Mouse (Mus musculus) heart, postnatal 4 days (tissue): ENCODE measurements around the gene Vmn1r209. TPM values are rescaled to one million over a fixed set of nuclear protein-coding genes. Genes with fewer than 3 reads are reported as not detected.
"Not testable (repeated sequence)": the region's sequence is repeated elsewhere in the genome, so short reads cannot be mapped to it uniquely, and the experiment has no call there.

Experiments
- DNase-seq: peaks from one replicate; pipeline ENCODE4 v3.0.0; 2021
- total RNA-seq, 2 experiments: library from RNA; stranded (reverse); gene quantifications; 2 replicates each; pipeline ENCODE4 v1.2.3; 2021

Gene Vmn1r209
- total RNA-seq = under 1 TPM in 1 of 2 experiments, not detected in 1; 0.05 TPM

DNA sequence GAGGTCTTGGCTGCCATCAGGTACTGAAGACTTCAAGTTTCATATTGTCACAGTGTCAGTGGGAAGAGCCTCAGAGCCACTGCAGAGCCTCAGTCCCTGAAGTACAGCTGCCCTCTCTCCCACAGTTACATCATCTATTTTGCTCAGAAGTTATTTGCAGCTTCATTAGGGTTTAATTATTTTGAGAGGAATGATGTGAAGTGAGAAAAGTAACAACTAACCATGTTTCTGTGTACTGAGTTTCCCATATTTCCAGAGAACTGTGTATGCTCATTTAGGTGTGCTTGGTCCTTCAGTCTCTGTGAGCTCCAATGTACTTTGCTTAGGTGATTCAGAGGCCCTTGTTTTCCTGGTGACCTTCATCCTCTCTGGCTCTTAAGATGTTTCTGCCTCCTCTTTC, at the start of gene Vmn1r209:
Gene Vmn1r209 (minus strand): TSS at position 101 of the 400 bp plus-strand sequence.
- not testable (repeated sequence) for DNase-seq

DNA sequence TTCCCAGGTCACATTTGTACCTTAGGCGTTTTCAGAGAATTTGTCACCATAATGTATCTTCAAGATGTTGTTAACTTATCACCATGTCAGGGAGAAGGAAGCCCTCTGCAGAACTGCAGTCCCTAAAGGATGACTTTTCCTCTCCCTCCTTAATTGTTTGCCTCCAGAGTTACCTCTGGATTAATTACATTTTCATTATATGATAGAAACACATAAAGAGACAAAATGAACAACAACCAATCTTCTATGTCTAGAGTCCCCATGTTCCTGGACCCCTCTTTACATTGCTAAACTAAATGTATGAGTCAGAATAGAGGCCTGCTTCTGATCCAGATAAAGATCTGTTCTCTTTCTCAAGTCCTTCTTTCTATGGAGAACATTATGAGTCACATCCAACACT, 48.0 kb upstream of the Vmn1r209 start, which contains the start of gene Vmn1r211:
Gene Vmn1r211 (minus strand): TSS at position 101 of the 400 bp plus-strand sequence.
- DNase-seq = no peak

DNA sequence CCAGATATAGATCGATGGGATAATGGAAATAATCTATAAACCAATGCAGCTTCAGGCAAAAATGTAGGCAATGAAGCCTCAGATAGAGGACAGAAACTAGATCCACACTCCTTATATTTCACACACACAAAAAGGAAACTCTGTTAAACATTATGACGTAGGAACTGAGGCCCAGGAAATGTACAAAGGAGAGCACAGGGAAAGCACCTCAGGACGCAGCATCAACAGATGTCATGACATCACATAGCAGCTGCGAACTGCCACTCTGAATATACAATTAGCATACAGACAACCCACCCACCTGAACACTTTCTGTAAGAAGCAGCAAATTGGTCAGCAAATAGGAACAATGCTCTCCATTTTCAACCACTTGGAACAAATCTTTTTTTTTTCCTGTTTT, 45.3 kb upstream of the Vmn1r209 start:
- DNase-seq = no peak

GRCm38 (mm10) chr13:22846798-22847197, 37.3 kb upstream of the Vmn1r209 start:
- no peak for DNase-seq

GRCm38 (mm10) chr13:22844304-22844703, 34.8 kb upstream of the Vmn1r209 start:
- DNase-seq = not testable (repeated sequence)

DNA sequence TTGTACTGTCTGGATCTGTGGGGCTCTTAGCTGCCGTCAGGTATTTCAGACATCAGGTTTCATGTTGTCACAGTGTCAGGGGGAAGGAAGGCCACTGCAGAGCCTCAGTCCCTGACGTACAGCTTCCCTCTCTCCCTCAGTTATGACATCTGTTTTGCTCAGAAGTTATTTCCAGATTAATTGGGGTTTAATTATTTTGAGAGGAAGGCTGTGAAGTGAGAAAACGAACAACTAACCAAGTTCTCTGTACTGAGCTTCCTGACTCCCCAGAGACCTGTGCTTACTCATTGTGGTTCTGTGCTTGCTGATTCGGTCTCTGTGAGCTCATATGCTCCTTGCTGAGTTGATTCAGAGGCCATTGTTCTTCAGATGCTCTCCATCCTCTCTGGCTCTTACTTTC, 21.8 kb upstream of the Vmn1r209 start, which contains the start of gene Vmn1r210:
Gene Vmn1r210 (minus strand): TSS at position 101 of the 400 bp plus-strand sequence.
- DNase-seq = no peak

DNA sequence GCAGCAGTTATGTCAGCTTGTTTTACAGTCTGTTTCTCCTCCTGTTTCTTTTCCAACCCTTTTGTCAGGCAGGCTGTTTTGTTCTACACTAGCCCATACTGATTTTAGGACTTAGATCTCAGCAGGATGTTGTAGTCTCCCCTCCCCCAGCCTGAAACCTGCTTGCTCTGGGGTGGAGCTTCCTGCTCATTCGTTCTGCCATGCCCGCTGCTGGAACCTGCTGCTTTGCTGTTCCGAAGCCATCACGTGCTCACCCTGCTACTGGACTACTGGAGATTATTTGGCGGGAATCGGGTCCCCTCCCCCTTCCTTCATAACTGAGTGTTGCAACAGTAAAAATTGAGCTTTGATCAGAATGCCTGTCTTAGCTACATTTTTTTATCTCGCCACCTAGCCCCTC, 19.9 kb upstream of the Vmn1r209 start:
- not testable (repeated sequence) for DNase-seq

- not testable (repeated sequence) for DNase-seq
Observed at GRCm38 (mm10) chr13:22821601-22822000, 12.1 kb upstream of the Vmn1r209 start.

- DNase-seq = not testable (repeated sequence)
Observed at GRCm38 (mm10) chr13:22788096-22788495, 21.4 kb downstream of the Vmn1r209 start.

- not testable (repeated sequence) for DNase-seq
Observed at GRCm38 (mm10) chr13:22784159-22784558, 25.3 kb downstream of the Vmn1r209 start.

DNA sequence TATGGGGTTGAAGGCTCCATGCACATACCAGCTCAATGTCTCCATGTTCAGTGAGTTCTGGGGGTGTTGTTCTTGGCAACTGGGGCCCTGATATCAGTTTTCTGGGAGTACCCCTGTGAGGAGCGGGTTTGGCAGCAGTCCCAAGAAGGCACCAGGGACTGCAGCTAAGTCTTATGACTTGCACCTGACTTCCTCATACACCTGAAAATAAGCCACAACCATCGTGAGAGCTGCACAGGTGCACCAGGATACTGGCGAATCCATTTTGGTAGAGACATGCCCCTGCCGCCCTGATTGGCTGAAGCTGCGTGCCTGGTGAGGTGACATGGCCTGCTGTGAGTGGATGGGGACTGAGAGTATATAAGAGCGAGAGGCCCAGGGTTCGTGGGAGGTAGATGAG, 32.2 kb downstream of the Vmn1r209 start, which contains the start of gene Vmn1r208:
Gene Vmn1r208 (minus strand): TSS at position 101 of the 400 bp plus-strand sequence.
- DNase-seq = not testable (repeated sequence)

DNA sequence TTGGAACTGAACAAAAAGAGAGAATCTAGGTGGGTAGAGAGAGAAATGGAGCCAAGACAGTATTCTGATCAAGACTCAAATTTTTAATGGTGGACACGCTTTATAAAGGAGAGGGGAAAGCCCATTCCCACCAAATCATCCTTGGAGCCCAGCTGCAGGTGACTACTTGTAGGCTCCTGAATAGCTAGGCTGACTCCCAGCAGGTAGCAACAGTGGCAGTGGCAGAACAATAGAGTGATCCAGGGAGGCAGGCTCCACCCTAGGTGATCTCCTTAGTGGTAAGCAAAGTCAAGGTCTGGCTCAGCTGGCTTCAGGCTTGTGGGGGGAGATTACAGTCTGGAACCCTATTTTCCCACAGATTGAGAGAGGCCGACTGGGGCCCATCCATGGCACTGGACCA, 37.9 kb downstream of the Vmn1r209 start:
- not testable (repeated sequence) for DNase-seq

Other genes with a start within 250 kb of the Vmn1r209 start
- not detected for gene Vmn1r205, start 216.7 kb downstream of the Vmn1r209 start, total RNA-seq
- not detected for gene Vmn1r206, start 185.4 kb downstream of the Vmn1r209 start, total RNA-seq
- not detected for gene Vmn1r207-ps, start 80.1 kb downstream of the Vmn1r209 start, total RNA-seq
- not detected for gene Vmn1r208, start 32.3 kb downstream of the Vmn1r209 start, total RNA-seq
- gene Vmn1r210, start 21.7 kb upstream of the Vmn1r209 start, total RNA-seq = not detected
- not detected for gene Vmn1r211, start 47.9 kb upstream of the Vmn1r209 start, total RNA-seq
- not detected for gene Vmn1r212, start 74.5 kb upstream of the Vmn1r209 start, total RNA-seq
- not detected for gene Vmn1r213, start 198.0 kb upstream of the Vmn1r209 start, total RNA-seq
- not detected for gene Vmn1r214, start 220.7 kb upstream of the Vmn1r209 start, total RNA-seq